Mouse (Mus musculus) testis, postnatal 14 days (tissue): ENCODE data around the gene Tnnc1.

Experiments
- DNase-seq: peaks from one replicate; pipeline ENCODE4 v3.0.0; 2021; ENCODE audit warnings: low spot score

Gene Tnnc1

GRCm38 (mm10) chr14:31208084-31208483 is at the start of gene Tnnc1:
Gene Tnnc1 (plus strand): TSS chr14:31208312.
- no peak for DNase-seq

- DNase-seq: no peak
Measured at GRCm38 (mm10) chr14:31160196-31161150, 47.6 kb upstream of the Tnnc1 start.

DNA sequence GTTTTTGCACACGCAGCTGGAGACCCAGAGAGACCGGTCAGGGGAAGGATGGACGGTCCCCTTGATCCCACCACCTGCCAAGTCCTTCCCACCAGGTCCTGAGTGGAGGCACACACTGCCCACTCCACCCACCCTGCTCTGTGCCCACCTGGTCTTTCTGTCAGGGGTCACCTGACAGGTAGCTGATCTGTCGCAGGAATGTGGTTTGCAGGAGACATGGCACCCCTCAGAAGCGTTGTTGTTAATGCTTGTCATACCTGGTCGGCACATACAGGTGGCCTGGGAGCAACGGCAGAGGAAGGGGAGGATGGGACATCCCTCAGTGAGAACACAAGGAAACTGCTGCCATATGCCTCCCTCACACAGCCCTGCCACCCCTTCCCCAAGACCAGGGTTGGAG is 46.9 kb upstream of the Tnnc1 start:
- DNase-seq: no peak

DNA sequence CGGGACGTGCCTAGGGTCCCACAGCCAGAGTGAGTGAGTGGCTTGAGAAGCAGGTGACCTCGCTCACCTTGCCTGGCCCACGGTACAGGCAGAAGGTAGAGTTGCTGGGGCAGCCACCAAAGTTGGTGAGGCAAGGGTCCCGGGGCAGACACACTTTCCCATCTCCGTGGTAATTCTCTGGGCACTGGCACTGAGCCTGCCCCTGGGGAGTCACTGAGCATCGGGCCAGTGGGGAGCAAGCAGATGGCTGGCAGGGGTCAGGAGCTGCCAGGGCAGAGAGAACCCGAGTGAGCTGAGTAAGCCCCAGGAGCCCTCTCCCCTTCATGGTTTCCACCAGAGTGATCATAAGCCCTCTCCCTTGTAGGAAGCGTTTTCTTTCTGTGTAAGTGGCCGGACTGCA is 46.5 kb upstream of the Tnnc1 start:
- DNase-seq: no peak

DNA sequence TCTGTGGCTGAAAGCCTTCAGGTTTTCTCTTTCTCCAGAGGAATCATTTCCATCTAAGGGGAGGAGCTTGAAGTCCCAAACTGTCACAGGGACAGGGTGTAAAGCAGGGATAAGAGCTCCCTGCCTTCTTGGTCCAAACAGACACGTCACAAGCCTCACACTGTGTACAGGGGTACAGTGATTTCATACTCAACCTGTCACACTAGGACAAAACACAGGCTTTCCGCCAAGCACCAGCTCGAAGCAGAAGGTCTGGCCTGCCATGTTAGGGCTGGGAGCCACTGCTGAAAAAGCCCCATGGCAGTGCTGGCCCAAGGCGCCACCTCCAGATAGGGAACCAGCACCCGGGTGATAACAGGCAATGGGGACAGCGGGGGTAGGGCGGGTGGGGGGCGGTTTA is 44.0 kb upstream of the Tnnc1 start:
- DNase-seq: no peak

DNA sequence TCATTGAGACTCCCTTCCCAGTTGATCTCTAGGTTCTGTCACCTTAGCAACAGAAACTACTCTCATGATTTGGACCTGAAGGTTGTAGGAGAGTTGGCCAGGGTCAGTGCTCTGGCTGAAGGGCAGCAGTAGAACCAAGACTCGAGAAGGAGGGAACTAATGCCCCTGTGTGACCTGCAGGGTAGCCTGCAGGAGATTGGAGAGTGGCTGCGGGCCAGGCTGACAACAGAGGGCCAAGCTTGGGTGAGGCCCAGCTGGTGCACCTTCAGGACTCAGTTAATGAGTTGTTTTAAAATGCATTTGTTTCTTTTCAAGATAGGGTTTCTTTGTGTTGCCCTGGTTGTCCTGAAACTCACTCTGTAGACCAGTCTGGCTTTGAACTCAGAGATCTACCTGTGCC is 43.1 kb upstream of the Tnnc1 start:
- no peak for DNase-seq

- no peak for DNase-seq
Measured at GRCm38 (mm10) chr14:31165458-31165857, 42.7 kb upstream of the Tnnc1 start.

GRCm38 (mm10) chr14:31165991-31166630 is 42.0 kb upstream of the Tnnc1 start:
- DNase-seq: no peak

GRCm38 (mm10) chr14:31166827-31167226 is 41.3 kb upstream of the Tnnc1 start:
- DNase-seq: no peak

GRCm38 (mm10) chr14:31168425-31168824 is 39.7 kb upstream of the Tnnc1 start, which contains the start of gene Stab1:
Gene Stab1 (minus strand): TSS chr14:31168641.
- no peak for DNase-seq

- no peak for DNase-seq
Measured at GRCm38 (mm10) chr14:31169508-31169907, 38.6 kb upstream of the Tnnc1 start.

DNA sequence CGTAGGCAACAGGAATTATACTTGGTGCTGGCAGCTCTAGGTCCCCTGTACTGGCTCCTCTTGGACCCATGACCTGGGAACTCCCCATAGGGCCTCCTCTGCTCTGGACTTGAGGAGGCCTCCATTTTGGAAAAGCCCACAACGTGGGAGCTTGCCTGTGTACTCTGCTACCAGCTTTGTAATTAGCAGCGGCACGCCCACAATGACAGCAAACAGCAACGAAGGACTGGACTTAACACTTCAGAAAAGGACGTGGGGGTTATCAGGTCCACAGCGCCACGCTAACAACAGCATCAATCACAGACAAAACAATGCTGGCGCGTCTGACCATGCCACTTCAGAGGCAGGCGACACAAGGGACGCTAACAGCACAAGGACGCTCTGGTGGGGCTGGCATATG is 37.1 kb upstream of the Tnnc1 start:
- DNase-seq: no peak

DNA sequence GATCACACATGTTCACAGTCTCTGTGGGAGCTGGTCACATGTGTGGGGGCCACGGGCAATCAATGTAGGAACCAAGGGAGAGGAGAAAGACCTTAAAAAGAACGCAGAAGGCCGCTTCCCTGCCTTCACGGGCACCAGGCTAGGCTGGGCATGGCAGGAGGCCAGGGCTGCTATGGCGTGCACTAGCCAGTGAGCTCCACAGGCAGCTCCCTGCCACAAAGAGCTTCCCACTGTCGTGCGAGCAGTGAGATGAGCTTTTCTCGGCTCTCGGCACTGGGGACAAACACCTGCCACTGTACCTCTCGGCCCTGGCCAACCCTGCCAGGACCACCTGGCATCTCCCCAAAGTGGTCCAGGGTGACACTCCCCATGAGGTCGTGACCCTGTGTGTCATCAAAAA is 36.7 kb upstream of the Tnnc1 start:
- no peak for DNase-seq

- no peak for DNase-seq
Measured at GRCm38 (mm10) chr14:31171821-31172220, 36.3 kb upstream of the Tnnc1 start.

DNA sequence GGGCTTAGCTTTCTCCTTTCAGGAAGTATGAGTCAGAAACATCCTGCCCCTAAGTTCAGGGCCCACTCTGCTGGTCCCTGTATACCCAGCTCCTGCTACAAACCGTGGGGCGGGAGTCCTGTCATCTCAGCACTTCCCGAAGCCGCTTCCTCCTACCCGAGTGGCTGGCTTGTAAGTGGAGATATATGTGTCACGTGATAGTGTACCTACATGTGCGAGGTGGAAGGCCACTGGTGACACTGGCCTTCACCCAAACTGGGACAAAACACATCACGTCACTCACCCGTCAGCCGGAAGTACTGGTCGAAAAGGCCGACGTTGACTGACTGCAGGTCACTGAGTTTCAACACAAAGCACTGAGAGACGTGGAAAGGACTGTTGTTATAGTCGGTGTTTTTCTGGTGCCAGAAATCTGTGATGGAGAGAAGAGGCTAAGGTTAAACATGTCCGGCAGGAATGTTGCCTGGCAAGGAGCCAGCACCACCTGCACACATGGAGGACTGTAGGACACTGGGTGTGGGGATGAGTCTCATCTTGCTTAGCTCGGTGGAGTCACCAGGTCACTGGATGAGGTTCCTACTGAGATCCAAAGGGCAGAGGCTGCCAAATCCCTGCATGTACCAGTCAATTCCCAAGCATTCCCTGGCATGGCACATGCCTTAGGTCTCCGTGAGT is 35.2 kb upstream of the Tnnc1 start:
- no peak for DNase-seq

DNA sequence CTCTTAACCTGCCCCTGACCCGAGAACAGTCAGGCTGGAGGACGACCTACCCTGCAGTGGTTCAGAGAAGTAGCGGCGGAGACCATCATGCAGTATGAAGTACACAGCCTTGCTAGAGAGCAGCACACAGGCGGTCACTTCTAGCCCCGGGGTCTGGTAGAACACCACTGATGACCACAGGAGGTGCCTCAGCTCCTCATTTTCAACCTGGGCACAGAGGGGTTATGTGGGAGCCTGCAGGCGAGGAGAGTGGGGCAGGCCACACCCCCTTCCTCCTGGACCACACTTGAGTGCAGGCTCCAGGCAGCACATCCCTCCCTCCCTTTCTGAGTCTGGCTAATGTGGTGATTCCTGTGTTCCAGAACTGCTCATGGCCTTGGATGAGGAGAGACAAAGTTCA is 34.6 kb upstream of the Tnnc1 start:
- DNase-seq: no peak

- no peak for DNase-seq
Measured at GRCm38 (mm10) chr14:31177287-31177686, 30.8 kb upstream of the Tnnc1 start.

- no peak for DNase-seq
Measured at GRCm38 (mm10) chr14:31177715-31178114, 30.4 kb upstream of the Tnnc1 start.

DNA sequence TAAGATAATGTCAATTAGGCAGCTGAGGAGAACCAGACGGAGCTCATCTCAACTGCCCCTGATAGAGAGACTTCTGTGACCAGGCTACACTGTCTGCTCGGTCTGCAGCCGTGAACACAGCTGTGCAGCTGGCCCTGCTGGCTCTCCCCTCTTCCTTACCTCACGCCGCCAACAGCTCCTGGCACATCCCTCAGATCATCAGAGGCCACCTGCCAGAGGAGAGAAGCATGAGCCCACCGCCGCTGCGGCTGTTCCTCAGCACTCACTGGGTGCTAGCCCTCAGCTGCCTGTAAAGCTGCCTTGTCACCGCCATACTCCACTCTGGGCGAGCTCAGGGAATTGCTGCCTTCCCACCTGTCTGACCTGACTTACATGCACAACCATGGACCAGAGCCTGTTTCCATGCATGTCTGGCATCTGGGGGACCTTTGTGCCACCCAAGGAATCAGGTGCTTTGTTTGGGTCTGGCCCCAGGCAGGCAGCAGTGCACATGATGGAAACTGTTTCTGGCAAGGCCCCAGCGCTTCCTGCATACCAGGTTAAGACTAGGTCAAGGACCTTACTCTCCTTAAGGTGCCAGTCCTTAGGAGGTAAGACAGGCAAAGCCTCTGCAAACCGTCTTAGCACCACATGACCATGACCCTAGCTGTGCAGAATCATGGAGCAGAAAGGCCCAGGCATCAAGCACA is 28.3 kb upstream of the Tnnc1 start:
- no peak for DNase-seq

- DNase-seq: no peak
Measured at GRCm38 (mm10) chr14:31181512-31181911, 26.6 kb upstream of the Tnnc1 start.

DNA sequence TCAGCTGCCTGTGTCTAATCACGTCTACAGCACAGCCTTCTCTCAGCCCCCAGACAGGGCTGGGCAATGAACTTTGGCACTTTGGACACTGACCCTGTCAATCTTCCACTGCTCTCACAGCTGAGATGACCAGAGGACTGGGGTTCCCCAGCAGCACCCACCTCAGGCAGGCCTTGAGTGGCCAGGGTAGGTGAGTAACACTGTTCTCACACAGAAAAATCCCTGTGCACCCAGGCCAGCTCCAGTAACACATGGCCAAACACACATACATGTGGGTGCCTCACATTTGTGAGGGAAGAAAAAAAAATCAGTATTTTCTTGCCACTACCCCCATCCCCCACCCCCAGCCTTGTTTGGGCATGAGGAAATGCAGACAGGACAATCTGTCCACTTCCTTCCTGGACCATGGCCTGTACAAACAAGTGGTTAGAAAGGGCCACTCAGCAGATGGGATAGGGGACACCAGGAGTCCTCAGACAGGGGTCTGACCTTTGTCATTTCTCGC is 25.3 kb upstream of the Tnnc1 start:
- no peak for DNase-seq

DNA sequence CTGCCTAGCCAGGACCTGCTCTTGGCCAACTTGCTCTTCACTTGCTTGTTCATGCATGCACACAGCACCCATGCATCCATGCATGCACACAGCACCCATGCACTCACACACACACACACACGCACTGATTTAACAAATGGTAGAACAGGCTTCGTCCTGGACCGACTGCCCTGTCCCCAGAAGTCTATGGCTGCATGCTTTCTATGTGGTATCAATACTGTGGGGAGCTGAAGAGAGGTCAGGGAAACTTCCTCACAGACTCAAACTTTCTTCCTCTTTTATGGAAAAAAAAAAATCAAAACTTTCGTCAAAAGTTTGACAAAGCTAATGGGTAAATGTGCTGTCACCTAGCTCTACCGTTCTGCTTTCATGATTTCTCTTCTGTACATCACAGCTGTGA is 24.6 kb upstream of the Tnnc1 start:
- no peak for DNase-seq
